Mouse (Mus musculus): ENCODE results near the gene Olfr642.

GRCm38 (mm10) chr7:104035145-104035544 lies 17.3 kb downstream of the Olfr642 start, which contains the start of gene Olfr641:
- no peak for TF ChIP-seq CTCF (IDR thresholded peaks at IDR 0.05)
- TF ChIP-seq POLR2A (IDR thresholded peaks at IDR 0.05; ENCODE audit: insufficient read depth, low read depth, low read length): no peak
- no peak for TF ChIP-seq EP300 (IDR thresholded peaks at IDR 0.05; ENCODE audit: insufficient read depth, low read depth, low read length)

Data from heart, adult 2 months (tissue).